Mouse (Mus musculus): ENCODE measurements around the gene Btnl10.

DNA sequence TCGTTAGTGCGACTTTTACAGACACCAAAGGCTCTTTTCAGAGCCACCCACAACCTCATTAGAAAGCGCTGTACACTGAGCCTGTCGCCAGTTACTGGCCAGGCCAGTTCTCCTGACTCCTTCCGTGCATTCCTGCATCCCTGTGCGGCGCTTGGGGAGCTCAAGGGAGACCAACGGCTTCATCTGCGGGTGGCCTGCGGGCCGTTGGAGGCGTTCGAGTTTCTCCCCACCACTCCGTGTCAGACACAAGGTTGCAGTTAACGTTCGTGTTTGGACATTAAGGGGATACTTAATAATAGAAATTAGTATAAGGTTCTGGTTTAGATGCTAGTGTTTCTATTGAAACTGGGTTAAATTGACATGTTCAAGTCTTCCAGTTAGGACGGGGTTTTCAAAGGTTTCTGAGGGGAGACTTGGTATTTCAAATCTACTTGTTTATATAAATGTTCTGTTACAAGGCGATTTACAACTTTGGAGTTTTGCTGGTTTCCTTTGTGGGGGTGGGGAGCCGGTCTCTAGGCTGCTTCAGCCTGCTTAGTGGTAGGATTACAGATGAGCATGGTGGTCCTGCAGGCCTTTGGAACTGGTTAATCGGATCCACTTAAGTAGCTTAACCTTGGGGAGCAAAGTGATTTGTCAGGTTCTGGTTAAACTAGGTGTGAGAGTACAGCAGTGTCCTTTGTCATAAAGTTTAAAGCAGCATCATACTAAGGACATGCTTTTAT is 37.6 kb downstream of the Btnl10 start:
- TF ChIP-seq CTCF (IDR thresholded peaks at IDR 0.05; ENCODE audit: low read depth) = no peak; the same call in 1 of the 2 replicates
- no peak for TF ChIP-seq EP300 (IDR thresholded peaks at IDR 0.05; ENCODE audit: low read depth)
